Mouse (Mus musculus) liver, adult 2 months (tissue): ENCODE data around the gene Zfp367.

Experiments used
- CTCF ChIP-seq: fragments of 200-500 bp; IDR thresholded peaks from 2 replicates; pipeline ENCODE4 v1.5.1; 2011; ENCODE audit warnings: low read depth, low read length, control low read depth
- POLR2A ChIP-seq: fragments of 200-500 bp; IDR thresholded peaks from 2 replicates; pipeline ENCODE4 v1.6.1; 2011; ENCODE audit warnings: low read length, control low read depth; ENCODE audit not compliant: insufficient read depth; ENCODE audit errors: extremely low read depth

DNA sequence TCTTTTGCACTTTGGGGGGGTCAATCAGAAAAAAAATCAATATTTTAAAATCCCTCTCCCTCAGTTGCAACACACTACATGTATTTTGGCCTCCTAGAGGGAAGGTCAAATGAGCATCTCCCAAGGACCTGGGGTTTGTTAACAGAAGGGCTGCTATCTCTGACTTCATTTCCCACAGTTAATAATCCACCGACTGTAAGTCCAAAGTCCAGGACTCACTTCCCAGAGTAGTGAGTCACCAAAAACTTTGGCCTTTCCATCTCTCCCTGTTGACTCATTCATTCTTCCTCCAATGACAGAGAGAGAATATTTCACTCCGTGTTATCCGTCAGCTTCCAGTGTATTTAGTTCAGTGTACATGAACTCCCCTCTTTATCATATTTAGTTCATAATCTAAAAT is 47.3 kb downstream of the Zfp367 start:
- TF ChIP-seq CTCF, result no peak
- no peak for TF ChIP-seq POLR2A
